Mouse (Mus musculus) intestine, embryonic 16.5 days (tissue): ENCODE measurements around the gene Klhdc8b. TPM values are rescaled to one million over a fixed set of nuclear protein-coding genes. Genes with fewer than 3 reads are reported as not detected.

Experiments
- ATAC-seq: fragments of 200-750 bp; cut with Nextera tagmentation; 2 replicates; pipeline ENCODE4 v1.8.0; 2017; ENCODE audit warnings: moderate TSS enrichment, moderate library complexity
- H3K27ac ChIP-seq: fragments of 300-500 bp; sonication (generic); 2 replicates; pipeline ENCODE4 v1.5.1; 2014; ENCODE audit warnings: mild to moderate bottlenecking, low read length
- H3K27me3 ChIP-seq: fragments of 300-500 bp; sonication (generic); replicated peaks from 2 replicates; pipeline ENCODE4 v1.6.1; 2014; ENCODE audit warnings: low read length, control low read depth, mixed read lengths; ENCODE audit not compliant: control insufficient read depth, insufficient read depth
- H3K36me3 ChIP-seq: fragments of 300-500 bp; sonication (generic); 2 replicates; pipeline ENCODE4 v1.6.1; 2014; ENCODE audit warnings: low read length, control low read depth; ENCODE audit not compliant: control insufficient read depth, insufficient read depth
- H3K4me1 ChIP-seq: fragments of 300-500 bp; sonication (generic); 2 replicates; pipeline ENCODE4 v1.6.1; 2014; ENCODE audit warnings: low read length, control low read depth, mixed read lengths; ENCODE audit not compliant: control insufficient read depth, insufficient read depth
- H3K4me2 ChIP-seq: fragments of 300-500 bp; sonication (generic); 2 replicates; pipeline ENCODE4 v1.6.1; 2014; ENCODE audit warnings: low read depth, low read length, control low read depth
- H3K4me3 ChIP-seq: fragments of 300-500 bp; sonication (generic); 2 replicates; pipeline ENCODE4 v1.5.1; 2014; ENCODE audit warnings: mild to moderate bottlenecking, low read length
- H3K9ac ChIP-seq: fragments of 300-500 bp; sonication (generic); 2 replicates; pipeline ENCODE4 v1.6.1; 2014; ENCODE audit warnings: low read depth, low read length
- H3K9me3 ChIP-seq: fragments of 300-500 bp; sonication (generic); 2 replicates; pipeline ENCODE4 v1.6.1; 2016; ENCODE audit warnings: low read length, control low read depth; ENCODE audit not compliant: control insufficient read depth
- WGBS: fragments of 180-500 bp; shearing (Covaris S2); extraction: QIAGEN DNeasy Blood & Tissue Kit; methylation state at CpG from one replicate; pipeline ENCODE4 v1.1.7; 2014; 5-methylcytosine and 5-hydroxymethylcytosine counted together
- polyA plus RNA-seq: library from polyadenylated mRNA; unstranded; fragments of >200 nt; fragmentation: Nextera tagmentation; extraction: Ambion mirVana; gene quantifications from 2 replicates; pipeline ENCODE4 v1.2.1, GENCODE M21; 2015

Gene Klhdc8b
- polyA plus RNA-seq, 1 experiment from 2014 or later: 49.6 TPM

DNA sequence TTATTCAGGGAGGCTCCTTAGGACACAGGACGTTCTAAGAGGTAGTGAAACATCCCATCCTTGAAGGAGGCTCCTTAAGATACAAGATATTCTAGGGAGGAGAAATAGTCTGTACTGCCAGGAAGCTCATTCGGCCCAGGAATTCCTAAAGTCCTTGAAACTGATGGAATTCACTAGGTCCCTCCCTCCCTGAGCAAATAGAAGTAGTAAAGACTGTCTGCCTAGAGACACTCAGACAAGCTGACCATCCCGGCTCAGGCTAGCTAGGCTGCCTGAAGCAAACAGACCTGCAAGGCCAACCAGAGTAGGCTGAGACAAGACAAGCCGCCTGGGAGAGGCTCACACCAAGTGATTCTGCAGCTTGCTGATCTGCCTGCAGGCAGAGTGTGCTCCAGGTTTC lies 8.5 kb upstream of the Klhdc8b start:
- H3K9me3 ChIP-seq: no peaks in the 10 kb centered on the region
- 0 out of 2 replicates have a peak overlapping the region, but pooled peaks have one; percentile 33 for H3K27ac ChIP-seq
- no peaks in the 10 kb centered on the region for H3K27me3 ChIP-seq
- WGBS: 43% methylated on average over 4 of the region's 4 CpGs
- no peak overlapping the region for H3K9ac ChIP-seq
- no peaks in the 10 kb centered on the region for H3K4me1 ChIP-seq
- no peaks in the 10 kb centered on the region for H3K36me3 ChIP-seq
- ATAC-seq: no peak
- H3K4me2 ChIP-seq: no peak overlapping the region
- no peak overlapping the region for H3K4me3 ChIP-seq

DNA sequence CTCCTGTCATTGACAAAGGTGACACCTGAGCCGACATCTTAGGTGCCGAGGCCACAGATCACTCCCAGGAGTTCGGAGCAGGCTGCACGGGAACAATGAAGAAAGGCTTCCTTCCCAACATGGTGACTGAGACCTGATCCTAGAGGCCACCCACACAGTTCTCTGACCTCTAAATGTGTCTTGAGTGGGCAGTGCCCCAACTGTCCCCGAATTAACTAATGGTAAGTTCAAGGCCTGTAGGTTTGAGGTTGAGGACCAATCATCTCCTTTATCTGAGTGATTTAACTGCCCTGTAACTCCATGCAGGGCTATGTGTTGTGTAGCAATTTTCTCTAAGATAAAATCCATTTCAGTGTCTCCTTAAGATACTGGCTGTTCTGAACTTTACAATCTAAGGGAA lies 8.0 kb upstream of the Klhdc8b start:
- no peak for ATAC-seq
- H3K4me1 ChIP-seq: no peaks in the 10 kb centered on the region
- H3K4me3 ChIP-seq: no peak overlapping the region
- no peaks in the 10 kb centered on the region for H3K36me3 ChIP-seq
- H3K4me2 ChIP-seq: no peak overlapping the region
- no peaks in the 10 kb centered on the region for H3K27me3 ChIP-seq
- H3K9me3 ChIP-seq: no peaks in the 10 kb centered on the region
- 70% methylated on average over 5 of the region's 5 CpGs for WGBS
- no peak overlapping the region for H3K9ac ChIP-seq
- no peak overlapping the region; the same call in 1 of the 2 replicates for H3K27ac ChIP-seq

DNA sequence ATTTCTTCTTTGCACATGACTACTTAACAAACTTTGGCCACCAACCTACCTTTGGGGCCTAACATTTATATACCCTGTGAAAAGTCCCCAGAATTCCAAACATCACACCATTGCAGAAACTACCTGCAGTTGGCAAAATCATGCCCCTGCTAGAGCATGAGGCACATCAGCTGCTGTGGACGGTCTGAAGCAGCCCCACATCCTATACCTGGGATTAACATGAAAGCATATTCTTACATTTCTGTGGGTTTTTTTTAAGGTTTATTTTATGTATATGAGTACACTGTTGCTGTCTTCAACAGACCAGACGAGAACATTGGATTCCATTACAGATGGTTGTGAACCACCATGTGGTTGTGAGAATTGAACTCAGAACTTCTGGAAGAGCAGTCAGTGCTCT lies 4.8 kb upstream of the Klhdc8b start:
- no peak overlapping the region for H3K9ac ChIP-seq
- 95% methylated on average over 2 of the region's 2 CpGs for WGBS
- no peaks in the 10 kb centered on the region for H3K9me3 ChIP-seq
- H3K36me3 ChIP-seq: peaks cover 14% of the 10 kb centered on the region
- H3K4me1 ChIP-seq: peaks cover 14% of the 10 kb centered on the region
- ATAC-seq: no peak
- no peak overlapping the region for H3K4me3 ChIP-seq
- no peak overlapping the region for H3K4me2 ChIP-seq
- no peaks in the 10 kb centered on the region for H3K27me3 ChIP-seq
- no peak overlapping the region for H3K27ac ChIP-seq

DNA sequence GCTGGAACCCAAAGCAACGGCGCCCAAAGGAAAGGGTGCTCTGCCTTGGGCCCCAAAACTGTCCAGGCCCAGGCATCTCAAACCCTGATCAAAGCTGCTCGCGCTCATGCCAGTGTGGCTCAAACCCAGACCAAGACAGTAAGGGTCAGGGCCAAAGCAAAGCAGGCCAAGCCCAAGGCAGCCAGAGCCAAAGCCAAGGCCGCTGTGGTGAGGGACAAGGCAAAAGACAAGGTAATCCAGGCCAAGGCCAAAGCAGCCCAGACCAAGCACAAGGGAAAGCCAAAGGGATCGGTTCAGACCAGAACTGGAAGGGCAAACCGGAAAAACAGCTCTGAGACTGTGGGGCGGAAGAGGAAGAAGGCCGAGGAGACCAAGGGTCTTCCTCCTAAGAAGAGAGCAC lies 2.3 kb upstream of the Klhdc8b start:
- no peak for ATAC-seq
- Histone ChIP-seq H3K4me2 (no peak overlapping the region), H3K4me3 (no peak overlapping the region), H3K4me1 (peaks cover 19% of the 10 kb centered on the region), H3K9ac (no peak overlapping the region), H3K9me3 (no peaks in the 10 kb centered on the region), H3K36me3 (peaks cover 14% of the 10 kb centered on the region), H3K27ac (0 out of 2 replicates have a peak overlapping the region, but pooled peaks have one; percentile 5), H3K27me3 (no peaks in the 10 kb centered on the region)
- WGBS: 90% methylated on average over 9 of the region's 9 CpGs

DNA sequence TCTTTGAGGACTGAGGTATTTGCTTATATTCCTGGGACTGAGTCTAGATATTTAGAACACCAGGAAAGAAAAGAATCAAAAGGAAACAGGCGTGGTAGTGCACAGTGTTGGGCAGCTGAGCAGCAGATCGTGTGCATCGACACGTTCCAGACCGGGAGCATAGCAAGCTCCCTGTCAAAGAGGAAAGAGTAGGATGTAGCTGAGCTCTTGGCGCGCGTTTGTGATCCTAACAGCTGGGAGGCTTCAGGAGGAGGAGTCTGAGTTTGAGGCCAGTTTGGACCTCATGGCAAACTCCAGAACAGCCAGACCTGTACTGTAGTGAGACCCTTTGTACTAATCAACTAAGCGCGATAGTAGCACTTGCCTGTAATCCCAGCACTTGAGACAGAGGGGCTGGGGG lies 811 bp upstream of the Klhdc8b start:
- Histone ChIP-seq H3K4me1 (peaks cover 19% of the 10 kb centered on the region), H3K4me2 (peak overlapping the region; percentile 23; the same call in 1 of the 2 replicates), H3K27ac (peak overlapping the region; percentile 97), H3K36me3 (peaks cover 14% of the 10 kb centered on the region), H3K27me3 (no peaks in the 10 kb centered on the region), H3K9ac (peak overlapping the region; percentile 18), H3K9me3 (no peaks in the 10 kb centered on the region), H3K4me3 (no peak overlapping the region)
- ATAC-seq: peak; percentile 43
- WGBS: 49% methylated on average over 10 of the region's 10 CpGs

DNA sequence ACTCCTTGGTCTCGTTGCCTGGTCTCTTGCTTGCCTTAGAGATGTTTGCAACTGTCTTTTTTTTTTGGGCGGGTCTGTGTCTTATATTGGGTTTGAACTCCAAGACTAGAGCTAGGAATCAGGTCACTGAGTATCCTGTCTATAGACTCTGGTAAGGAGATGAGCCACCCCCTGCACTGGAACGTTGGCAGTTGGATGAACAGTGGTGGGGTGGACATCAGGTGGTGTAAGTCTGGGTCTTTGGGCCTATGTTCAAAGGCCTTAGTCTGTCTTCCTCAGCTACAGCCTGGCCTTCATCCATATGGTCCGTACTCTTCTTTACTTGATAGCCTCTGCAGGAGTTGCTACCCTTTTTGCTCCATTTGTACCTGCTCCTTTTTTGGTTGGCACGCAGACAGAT lies 294 bp upstream of the Klhdc8b start:
- WGBS: 77% methylated on average over 5 of the region's 5 CpGs
- Histone ChIP-seq H3K27ac (peak overlapping the region; percentile 97), H3K4me2 (peak overlapping the region; percentile 83), H3K4me3 (peak overlapping the region; percentile 81), H3K9ac (peak overlapping the region; percentile 89), H3K36me3 (peaks cover 14% of the 10 kb centered on the region), H3K4me1 (peaks cover 19% of the 10 kb centered on the region), H3K9me3 (no peaks in the 10 kb centered on the region), H3K27me3 (no peaks in the 10 kb centered on the region)
- ATAC-seq: no peak

DNA sequence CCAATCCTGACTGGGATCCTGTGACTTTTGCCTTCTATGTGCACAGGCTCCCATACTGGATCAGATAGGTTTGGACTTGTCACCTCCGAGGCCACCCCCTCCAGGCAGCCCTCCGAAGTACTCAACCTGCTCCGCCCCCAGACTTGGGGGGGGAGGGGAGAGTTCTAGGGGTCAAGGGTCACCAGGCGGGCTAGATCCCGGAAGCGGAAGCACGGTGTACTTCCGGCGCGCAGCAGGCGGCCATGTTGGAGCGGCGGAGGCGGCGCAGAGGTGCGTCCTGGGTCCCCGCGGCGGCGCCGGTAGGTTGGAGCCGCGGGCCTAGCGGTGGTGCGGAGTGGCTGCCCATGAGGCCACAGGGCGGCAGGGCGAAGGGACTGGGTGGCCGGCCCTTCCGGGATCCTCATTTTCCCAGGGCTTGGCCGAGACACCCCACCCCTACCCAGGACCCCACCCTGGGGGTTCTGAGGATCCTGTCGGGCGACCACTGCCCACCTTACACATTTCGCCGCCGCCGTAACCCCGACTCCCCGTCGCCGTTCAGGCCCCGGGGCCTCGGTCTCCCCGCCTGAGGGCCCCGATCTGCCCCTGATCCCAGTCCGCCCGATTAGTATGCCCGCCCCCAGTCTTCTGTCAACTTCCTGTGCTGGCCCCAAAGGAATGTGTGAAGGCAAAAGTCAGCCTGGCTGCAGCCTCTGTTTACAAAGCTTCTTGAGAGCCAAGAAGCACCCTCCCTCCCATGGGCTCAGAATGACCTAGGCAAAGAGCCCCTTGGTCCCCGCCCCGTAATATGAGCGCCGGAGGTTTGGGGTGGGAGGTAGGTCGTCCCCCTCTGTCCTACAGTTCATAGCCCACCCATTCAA lies 832 bp downstream of the Klhdc8b start, which contains the start of gene Ccdc71:
TSS of gene Ccdc71 (plus strand) at position 209 of the 860 bp plus-strand sequence.
- Histone ChIP-seq H3K27me3 (no peaks in the 10 kb centered on the region), H3K4me3 (peak within 1 kb of the TSS; percentile 81), H3K9ac (peak within 1 kb of the TSS; percentile 89), H3K27ac (peak within 1 kb of the TSS; percentile 97), H3K4me1 (peaks cover 19% of the 10 kb centered on the region), H3K4me2 (peak within 1 kb of the TSS; percentile 83), H3K36me3 (peaks cover 14% of the 10 kb centered on the region), H3K9me3 (no peaks in the 10 kb centered on the region)
- under 1% methylated on average over 46 of the region's 52 CpGs for WGBS
- ATAC-seq: peak; percentile 89

DNA sequence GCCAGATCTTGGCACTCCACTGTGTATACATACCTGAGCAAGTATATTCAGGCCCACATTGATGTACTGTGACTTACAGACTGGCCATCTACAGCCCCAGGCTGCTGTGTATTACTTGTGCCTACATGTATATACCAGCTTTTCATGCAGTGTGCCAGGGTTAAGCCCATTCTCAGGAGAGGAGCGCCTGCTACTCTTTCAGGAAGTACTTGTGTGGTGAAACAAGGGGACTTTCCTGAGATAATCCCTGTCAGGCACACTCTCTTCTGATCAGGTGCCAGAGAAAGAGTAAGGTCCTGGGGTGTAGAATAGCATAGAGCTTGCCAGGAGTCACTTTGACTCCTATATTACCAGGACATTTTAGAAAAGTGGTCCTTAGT lies 1.5 kb downstream of the Klhdc8b start:
- peaks cover 14% of the 10 kb centered on the region for H3K36me3 ChIP-seq
- 91% methylated on average over 1 of the region's 1 CpGs for WGBS
- H3K9ac ChIP-seq: 0 out of 2 replicates have a peak overlapping the region, but pooled peaks have one; percentile 22
- peak overlapping the region; percentile 81 for H3K4me3 ChIP-seq
- no peaks in the 10 kb centered on the region for H3K9me3 ChIP-seq
- H3K27ac ChIP-seq: peak overlapping the region; percentile 97
- peak overlapping the region; percentile 83 for H3K4me2 ChIP-seq
- H3K27me3 ChIP-seq: no peaks in the 10 kb centered on the region
- peak; percentile 4; the same call in 1 of the 2 replicates for ATAC-seq
- H3K4me1 ChIP-seq: peaks cover 19% of the 10 kb centered on the region

DNA sequence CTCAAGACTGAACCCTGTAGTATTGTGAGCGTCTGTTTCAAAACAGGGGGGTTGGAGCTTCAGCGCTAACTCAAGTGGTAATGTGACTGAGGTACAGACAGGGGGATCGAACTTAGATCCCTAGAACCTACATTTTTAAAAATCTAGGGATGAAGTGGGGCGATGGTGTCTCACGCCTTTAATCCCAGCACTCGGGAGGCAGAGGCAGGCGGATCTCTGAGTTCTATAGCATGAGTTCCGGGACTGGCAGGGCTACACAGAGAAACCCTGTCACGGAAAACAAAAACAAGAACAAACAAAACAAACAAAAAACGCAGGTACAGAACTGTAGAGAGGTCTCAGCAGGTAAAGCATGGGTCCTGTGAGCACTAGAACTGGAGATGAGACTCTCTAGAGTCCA lies 4.4 kb downstream of the Klhdc8b start:
- no peaks in the 10 kb centered on the region for H3K27me3 ChIP-seq
- H3K27ac ChIP-seq: no peak overlapping the region
- H3K4me2 ChIP-seq: no peak overlapping the region
- no peak for ATAC-seq
- no peak overlapping the region for H3K4me3 ChIP-seq
- 85% methylated on average over 10 of the region's 10 CpGs for WGBS
- H3K4me1 ChIP-seq: peaks cover 19% of the 10 kb centered on the region
- H3K36me3 ChIP-seq: no peaks in the 10 kb centered on the region
- H3K9ac ChIP-seq: no peak overlapping the region
- no peaks in the 10 kb centered on the region for H3K9me3 ChIP-seq
